Mouse (Mus musculus) midbrain, embryonic 11.5 days (tissue): ENCODE measurements at regions not wholly inside any gene's neighbourhood (a gene's known extent, or its start where the extent isn't known, plus 50 kb on each side); places are given as distances from the start of the nearest gene placed in this dataset.

Source experiments
- ATAC-seq: fragments of 200-750 bp; cut with Nextera tagmentation; 2 replicates; pipeline ENCODE4 v1.8.0; 2017; ENCODE audit warnings: moderate TSS enrichment, moderate library complexity; ENCODE audit not compliant: low FRiP score
- DNase-seq: peaks from one replicate; pipeline ENCODE4 v3.0.0; 2015; ENCODE audit warnings: low spot score; ENCODE audit errors: missing footprints
- H3K27ac ChIP-seq: fragments of 300-500 bp; sonication (generic); 2 replicates; pipeline ENCODE4 v1.5.1; 2014; ENCODE audit warnings: low read depth, low read length
- H3K27me3 ChIP-seq: fragments of 300-500 bp; sonication (generic); 2 replicates; pipeline ENCODE4 v1.6.1; 2014; ENCODE audit warnings: mild to moderate bottlenecking, low read length, moderate library complexity, mixed read lengths; ENCODE audit not compliant: control insufficient read depth, insufficient read depth
- H3K36me3 ChIP-seq: fragments of 300-500 bp; sonication (generic); 2 replicates; pipeline ENCODE4 v1.6.1; 2014; ENCODE audit warnings: mild to moderate bottlenecking, low read length, moderate library complexity, mixed read lengths; ENCODE audit not compliant: control insufficient read depth, insufficient read depth
- H3K4me1 ChIP-seq: fragments of 300-500 bp; sonication (generic); 2 replicates; pipeline ENCODE4 v1.6.1; 2014; ENCODE audit warnings: low read length; ENCODE audit not compliant: control insufficient read depth, insufficient read depth
- H3K4me2 ChIP-seq: fragments of 300-500 bp; sonication (generic); 2 replicates; pipeline ENCODE4 v1.6.1; 2014; ENCODE audit warnings: mild to moderate bottlenecking, moderate library complexity
- H3K4me3 ChIP-seq: fragments of 300-500 bp; sonication (generic); 2 replicates; pipeline ENCODE4 v1.5.1; 2014; ENCODE audit warnings: low read depth, low read length
- H3K9ac ChIP-seq: fragments of 300-500 bp; sonication (generic); 2 replicates; pipeline ENCODE4 v1.6.1; 2014; ENCODE audit warnings: low read length
- H3K9me3 ChIP-seq: fragments of 300-500 bp; sonication (generic); 2 replicates; pipeline ENCODE4 v1.6.1; 2016; ENCODE audit warnings: low read length; ENCODE audit not compliant: control insufficient read depth
- WGBS: fragments of 180-500 bp; shearing (Covaris S2); extraction: QIAGEN DNeasy Blood & Tissue Kit; methylation state at CpG from one replicate; pipeline ENCODE4 v1.1.7; 2014; 5-methylcytosine and 5-hydroxymethylcytosine counted together

DNA sequence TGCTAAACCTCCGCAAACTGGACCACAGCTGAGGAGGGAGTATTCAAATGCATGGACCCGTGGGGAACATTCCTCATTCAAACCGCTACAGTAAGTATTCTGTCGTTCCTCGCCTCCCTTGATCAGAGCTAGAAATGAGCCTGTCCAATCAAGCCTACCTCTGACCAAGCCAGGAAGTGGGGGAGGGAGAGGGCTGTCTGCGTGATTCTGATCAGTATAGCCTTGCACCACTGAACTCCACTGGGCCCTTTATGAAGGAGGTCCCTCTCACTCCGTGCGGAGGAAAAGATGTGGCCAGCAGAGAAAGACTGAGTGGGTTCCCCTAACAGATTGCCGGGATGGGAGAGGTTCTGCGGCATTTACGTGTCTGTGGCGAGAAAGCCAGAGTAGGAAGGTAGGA is 257.4 kb upstream of the Kazn start:
- Histone ChIP-seq H3K4me1 (no peaks in the 10 kb centered on the region), H3K4me3 (no peak overlapping the region), H3K27ac (no peak overlapping the region), H3K4me2 (no peak overlapping the region), H3K36me3 (no peaks in the 10 kb centered on the region), H3K27me3 (no peaks in the 10 kb centered on the region; the same call in 1 of the 2 replicates), H3K9me3 (no peaks in the 10 kb centered on the region), H3K9ac (no peak overlapping the region)
- ATAC-seq (no peak), DNase-seq (no peak)
- WGBS = 53% methylated on average over 12 of the region's 12 CpGs

DNA sequence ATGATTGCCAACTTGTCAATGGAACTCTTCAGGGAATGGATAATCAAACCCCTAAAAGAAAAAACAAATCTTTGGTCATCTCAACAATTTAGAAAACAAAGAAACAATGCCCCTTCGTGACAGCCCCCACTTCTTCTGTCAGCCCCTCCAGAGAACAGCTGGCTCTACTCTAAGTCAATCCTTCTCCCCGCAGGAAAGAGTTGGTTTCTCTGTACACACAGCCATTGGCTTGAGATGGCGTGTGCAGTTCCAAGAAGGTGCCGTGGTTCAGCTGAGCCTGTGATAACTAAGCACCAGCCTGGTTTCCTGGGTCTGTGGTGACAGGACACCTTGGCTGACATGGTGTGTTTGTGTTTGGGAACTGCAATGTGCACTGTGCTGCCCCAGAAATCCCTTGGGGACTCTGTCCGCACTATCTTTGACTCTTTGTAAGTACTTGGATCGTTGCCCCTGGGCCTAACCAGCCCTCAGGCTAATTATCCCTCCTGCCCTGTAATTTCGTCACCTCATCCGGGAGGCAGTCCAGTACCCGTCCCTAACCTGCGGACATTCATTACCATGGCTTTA is 253.8 kb upstream of the Kazn start:
- DNase-seq (no peak), ATAC-seq (no peak)
- no peaks in the 10 kb centered on the region for H3K9me3 ChIP-seq
- no peaks in the 10 kb centered on the region for H3K4me1 ChIP-seq
- WGBS = 82% methylated on average over 10 of the region's 10 CpGs
- H3K9ac ChIP-seq = no peak overlapping the region
- H3K4me3 ChIP-seq = no peak overlapping the region
- no peak overlapping the region for H3K4me2 ChIP-seq
- no peaks in the 10 kb centered on the region for H3K36me3 ChIP-seq
- no peak overlapping the region for H3K27ac ChIP-seq
- H3K27me3 ChIP-seq = no peaks in the 10 kb centered on the region; the same call in 1 of the 2 replicates

DNA sequence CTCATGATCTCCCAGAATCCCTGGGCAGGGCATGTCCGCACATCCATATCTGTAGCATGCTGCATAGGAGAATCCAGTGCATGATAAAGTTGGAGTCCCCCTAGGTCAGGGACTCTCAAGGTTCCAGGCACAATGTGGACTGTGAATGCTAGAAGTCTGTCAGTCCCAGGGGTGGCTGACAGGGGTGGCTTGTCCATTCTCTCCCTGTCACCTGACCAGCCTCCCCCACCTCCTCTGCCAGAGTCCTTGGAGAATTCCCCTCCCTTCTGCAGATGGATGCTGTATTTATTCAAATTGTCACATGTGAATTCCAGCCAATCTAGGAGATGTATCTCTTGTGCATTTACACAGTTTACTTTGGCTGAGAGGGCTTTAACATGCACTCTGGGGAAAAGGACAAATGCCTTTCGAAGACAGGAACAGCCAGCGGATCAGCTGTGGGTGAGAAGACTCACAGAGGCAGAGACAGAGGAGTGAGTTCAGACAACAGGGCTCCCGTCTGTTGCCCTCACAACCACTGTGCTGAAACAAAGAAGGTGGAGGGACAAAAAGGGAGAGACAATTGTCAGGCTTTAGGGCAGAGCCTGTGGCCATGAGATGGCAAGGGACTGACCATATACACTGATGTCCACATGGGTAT is 246.7 kb upstream of the Kazn start:
- Histone ChIP-seq H3K9me3 (no peaks in the 10 kb centered on the region), H3K9ac (no peak overlapping the region), H3K27ac (no peak overlapping the region), H3K4me1 (no peaks in the 10 kb centered on the region), H3K4me3 (no peak overlapping the region), H3K27me3 (no peaks in the 10 kb centered on the region), H3K36me3 (no peaks in the 10 kb centered on the region), H3K4me2 (no peak overlapping the region)
- ATAC-seq = peak; percentile 22; the same call in 1 of the 2 replicates
- no peak for DNase-seq
- WGBS = 62% methylated on average over 4 of the region's 4 CpGs

DNA sequence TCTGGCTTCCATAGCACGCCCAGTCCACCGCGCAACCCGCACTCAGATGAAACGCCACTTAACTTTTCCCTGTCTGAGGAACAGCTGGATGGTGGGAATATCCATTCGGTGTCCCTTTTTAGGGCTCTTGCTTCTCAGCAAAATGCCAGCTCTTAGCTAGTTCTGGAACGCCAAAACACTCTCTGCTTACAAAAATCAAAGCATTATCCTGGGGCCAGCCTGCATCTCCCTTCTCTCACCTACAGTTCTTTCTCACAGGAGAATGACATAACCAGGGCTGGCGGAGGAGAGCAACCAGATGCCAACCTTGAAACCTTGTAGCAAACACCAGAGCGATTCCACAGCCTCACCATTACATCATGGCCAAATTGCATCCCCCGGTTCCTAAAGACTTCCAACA is 236.4 kb upstream of the Kazn start:
- Histone ChIP-seq H3K4me3 (no peak overlapping the region), H3K27me3 (no peaks in the 10 kb centered on the region), H3K36me3 (no peaks in the 10 kb centered on the region), H3K9me3 (no peaks in the 10 kb centered on the region; the same call in 1 of the 2 replicates), H3K4me2 (peak overlapping the region; percentile 22), H3K9ac (0 out of 2 replicates have a peak overlapping the region, but pooled peaks have one; percentile 12), H3K27ac (no peak overlapping the region), H3K4me1 (peaks cover 10% of the 10 kb centered on the region)
- ATAC-seq = no peak
- DNase-seq = peak; percentile 85
- 84% methylated on average over 10 of the region's 10 CpGs for WGBS

DNA sequence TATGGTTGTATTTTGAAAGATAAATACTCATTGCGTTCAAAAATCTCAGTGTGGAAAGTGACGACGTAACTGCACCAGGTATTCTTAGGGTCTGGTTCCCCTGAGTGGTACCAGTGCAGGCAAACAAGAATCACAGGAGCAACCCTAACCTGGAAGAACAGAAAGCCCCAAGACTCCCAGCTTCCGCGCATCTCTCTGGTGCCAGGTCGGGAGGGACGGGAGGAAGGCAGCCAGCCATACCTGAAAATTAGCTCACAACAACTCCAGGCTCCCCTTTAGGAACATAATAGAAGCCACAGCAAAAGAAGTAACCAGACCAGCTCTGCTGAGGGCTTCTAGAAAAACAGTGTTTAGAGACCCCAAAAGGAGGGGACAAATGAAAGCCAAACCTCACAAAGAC is 235.4 kb upstream of the Kazn start:
- H3K27me3 ChIP-seq = no peaks in the 10 kb centered on the region
- H3K27ac ChIP-seq = no peak overlapping the region
- WGBS = 93% methylated on average over 7 of the region's 7 CpGs
- H3K4me2 ChIP-seq = no peak overlapping the region
- H3K36me3 ChIP-seq = no peaks in the 10 kb centered on the region
- DNase-seq = no peak
- no peak overlapping the region for H3K9ac ChIP-seq
- H3K4me1 ChIP-seq = peaks cover 10% of the 10 kb centered on the region
- no peak overlapping the region for H3K4me3 ChIP-seq
- no peak for ATAC-seq
- no peaks in the 10 kb centered on the region; the same call in 1 of the 2 replicates for H3K9me3 ChIP-seq

DNA sequence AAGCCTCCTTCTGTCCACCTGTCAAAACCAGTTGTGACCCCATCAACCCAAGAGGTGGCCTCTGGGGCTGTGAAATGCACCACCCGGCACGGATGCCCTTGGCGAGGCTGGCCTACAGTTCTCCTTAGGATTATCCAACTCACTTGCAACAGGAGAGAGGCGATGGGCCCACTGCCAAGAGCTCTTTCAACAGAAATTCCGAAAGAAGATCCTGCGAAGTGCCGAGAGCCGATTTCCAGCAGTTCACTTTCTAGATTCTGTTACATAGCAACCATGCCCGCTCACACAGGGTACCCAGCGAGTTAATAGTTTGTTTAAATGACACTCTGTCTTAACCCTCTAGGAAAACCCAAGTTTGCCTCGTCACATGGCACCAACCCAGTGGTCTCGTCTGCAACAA is 234.8 kb upstream of the Kazn start:
- WGBS = 74% methylated on average over 12 of the region's 12 CpGs
- Histone ChIP-seq H3K4me2 (no peak overlapping the region), H3K36me3 (no peaks in the 10 kb centered on the region), H3K9me3 (no peaks in the 10 kb centered on the region; the same call in 1 of the 2 replicates), H3K4me3 (no peak overlapping the region), H3K4me1 (peaks cover 10% of the 10 kb centered on the region), H3K27ac (no peak overlapping the region), H3K9ac (no peak overlapping the region), H3K27me3 (no peaks in the 10 kb centered on the region)
- ATAC-seq (no peak), DNase-seq (peak; percentile 81)

DNA sequence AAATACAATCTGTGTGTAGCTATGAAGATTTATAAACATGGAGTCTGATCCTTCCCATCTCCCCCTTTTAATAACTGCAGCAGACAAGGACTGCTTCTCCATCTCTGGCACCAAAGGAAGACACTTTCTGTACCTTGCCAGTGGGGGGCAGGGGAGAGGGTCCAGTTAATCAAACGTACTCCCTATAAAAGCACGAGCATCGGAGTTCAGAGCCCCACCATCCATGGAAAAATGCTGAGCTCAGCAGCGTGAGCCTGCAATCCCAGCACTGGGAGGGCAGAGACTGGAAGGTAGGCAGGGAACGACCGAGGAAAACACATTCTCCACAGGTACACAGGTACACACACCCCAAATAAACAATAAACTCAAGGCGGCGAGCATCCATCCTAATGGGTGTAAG is 234.1 kb upstream of the Kazn start:
- WGBS = 88% methylated on average over 8 of the region's 8 CpGs
- Histone ChIP-seq H3K36me3 (no peaks in the 10 kb centered on the region), H3K9me3 (no peaks in the 10 kb centered on the region; the same call in 1 of the 2 replicates), H3K4me3 (no peak overlapping the region), H3K27ac (no peak overlapping the region), H3K9ac (no peak overlapping the region), H3K4me1 (peaks cover 10% of the 10 kb centered on the region), H3K27me3 (no peaks in the 10 kb centered on the region), H3K4me2 (no peak overlapping the region)
- DNase-seq (no peak), ATAC-seq (no peak)

DNA sequence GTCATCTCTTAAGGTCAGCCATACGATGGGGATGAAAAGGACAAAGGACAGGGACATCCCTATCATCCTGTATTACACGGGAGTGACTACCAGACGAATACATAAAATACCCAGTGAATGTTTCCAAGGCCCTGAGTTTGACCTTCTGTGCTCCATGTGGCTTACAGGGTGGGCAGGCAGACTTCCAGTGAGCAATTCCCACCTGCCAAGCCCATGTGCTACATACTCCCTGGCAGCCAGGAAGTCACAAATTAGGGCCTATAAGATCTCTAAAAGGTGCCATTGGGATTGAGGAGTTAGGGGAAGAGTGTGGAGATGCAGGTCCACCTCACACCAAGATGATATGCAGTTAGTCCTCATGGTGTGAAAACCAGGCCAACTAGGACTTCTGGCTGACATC is 233.1 kb upstream of the Kazn start:
- ATAC-seq (no peak), DNase-seq (peak; percentile 82)
- H3K36me3 ChIP-seq = no peaks in the 10 kb centered on the region
- H3K9me3 ChIP-seq = no peaks in the 10 kb centered on the region; the same call in 1 of the 2 replicates
- H3K27ac ChIP-seq = no peak overlapping the region
- no peak overlapping the region for H3K4me2 ChIP-seq
- H3K9ac ChIP-seq = no peak overlapping the region
- no peak overlapping the region for H3K4me3 ChIP-seq
- 84% methylated on average over 3 of the region's 3 CpGs for WGBS
- H3K4me1 ChIP-seq = peaks cover 10% of the 10 kb centered on the region
- no peaks in the 10 kb centered on the region for H3K27me3 ChIP-seq

DNA sequence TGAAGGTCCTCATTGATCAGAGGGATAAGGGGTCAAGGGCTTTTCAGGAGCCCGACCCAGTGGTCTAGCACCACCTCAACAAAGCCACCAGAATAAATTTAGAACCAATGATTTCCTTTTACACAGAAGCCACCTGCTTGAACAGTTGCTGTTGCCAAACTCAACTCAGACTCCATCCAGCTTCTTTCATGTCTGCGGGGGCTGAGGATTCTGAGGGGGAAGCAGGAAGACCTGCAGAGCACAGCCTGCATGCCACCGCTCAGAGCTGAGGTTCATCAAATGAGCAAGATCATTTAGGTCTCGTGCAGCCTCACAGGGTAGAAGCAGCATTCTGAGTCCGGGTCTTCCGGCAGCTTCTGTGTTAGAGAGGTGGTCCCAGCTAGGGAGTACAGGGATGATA is 231.6 kb upstream of the Kazn start:
- no peak overlapping the region for H3K27ac ChIP-seq
- DNase-seq (no peak), ATAC-seq (no peak)
- no peak overlapping the region for H3K4me2 ChIP-seq
- WGBS = 89% methylated on average over 6 of the region's 6 CpGs
- no peaks in the 10 kb centered on the region for H3K36me3 ChIP-seq
- peaks cover 9% of the 10 kb centered on the region for H3K4me1 ChIP-seq
- H3K9me3 ChIP-seq = no peaks in the 10 kb centered on the region; the same call in 1 of the 2 replicates
- H3K4me3 ChIP-seq = no peak overlapping the region
- H3K27me3 ChIP-seq = no peaks in the 10 kb centered on the region
- no peak overlapping the region for H3K9ac ChIP-seq
